Mouse (Mus musculus) T-cell, adult 66 days (primary cell): ENCODE data around the gene Eif3k. TPM values are rescaled to one million over a fixed set of nuclear protein-coding genes. Genes with fewer than 3 reads are reported as not detected.

Source experiments
- total RNA-seq, 2 experiments: library from RNA; stranded (reverse); gene quantifications; 3 replicates in 1 of 2; 4 replicates in 1 of 2; pipeline ENCODE4 v1.2.4; 2023

Eif3k gene
- 100 to 1,000 TPM; 313 to 319 TPM for total RNA-seq

GRCm38 (mm10) chr7:28981651-28982273, at the start of gene Eif3k, which contains the start of gene Map4k1:
Gene Eif3k, minus strand, starts transcription at chr7:28981864.
Gene Map4k1, plus strand, starts transcription at chr7:28982050.

GRCm38 (mm10) chr7:28961927-28962670, 19.6 kb downstream of the Eif3k start, which contains the start of gene Actn4:
Gene Actn4, minus strand, starts transcription at chr7:28962340.

Other genes with a start within 250 kb of the Eif3k start
- 10 to 100 TPM; 19.9 to 31.8 TPM for gene Mrps12, start 240.0 kb downstream of the Eif3k start, total RNA-seq
- 10 to 100 TPM; 16.8 to 22.5 TPM for gene Sars2, start 239.9 kb downstream of the Eif3k start, total RNA-seq
- under 1 TPM in 1 of 2 experiments, not detected in 1; 0.56 TPM for gene Ccer2, start 225.7 kb downstream of the Eif3k start, total RNA-seq
- 10 to 100 TPM; 60.4 to 69.7 TPM for gene Sirt2, start 215.1 kb downstream of the Eif3k start, total RNA-seq
- gene Nfkbib, start 214.4 kb downstream of the Eif3k start, total RNA-seq, result 10 to 100 TPM; 64.6 to 71.2 TPM
- gene Rinl, start 192.9 kb downstream of the Eif3k start, total RNA-seq, result 100 to 1,000 TPM; 166 to 180 TPM
- 100 to 1,000 TPM; 583 to 612 TPM for gene Hnrnpl, start 173.3 kb downstream of the Eif3k start, total RNA-seq
- 10 to 100 TPM; 62.2 to 67.9 TPM for gene Ech1, start 156.6 kb downstream of the Eif3k start, total RNA-seq
- 10 to 100 TPM; 14.9 to 16.6 TPM for gene Lgals4, start 148.0 kb downstream of the Eif3k start, total RNA-seq
- gene Lgals7, start 118.0 kb downstream of the Eif3k start, total RNA-seq, result not detected
- gene Capn12, start 100.4 kb downstream of the Eif3k start, total RNA-seq, result not detected
- 100 to 1,000 TPM; 149 to 152 TPM for gene Actn4, start 19.5 kb downstream of the Eif3k start, total RNA-seq
- gene Map4k1, start 186 bp upstream of the Eif3k start, total RNA-seq, result 10 to 100 TPM; 95.0 to 97.3 TPM
- under 1 TPM; 0.03 TPM for gene Ryr1, start 143.3 kb upstream of the Eif3k start, total RNA-seq
- 1 to 10 TPM; 2.1 to 2.3 TPM for gene Rasgrp4, start 153.0 kb upstream of the Eif3k start, total RNA-seq
- 10 to 100 TPM; 35.8 to 38.2 TPM for gene Fam98c, start 174.4 kb upstream of the Eif3k start, total RNA-seq
- not detected for gene Ggn, start 188.3 kb upstream of the Eif3k start, total RNA-seq
- gene Spred3, start 188.5 kb upstream of the Eif3k start, total RNA-seq, result 1 to 10 TPM; 1.3 to 4.0 TPM
- gene Psmd8, start 198.8 kb upstream of the Eif3k start, total RNA-seq, result 100 to 1,000 TPM; 133 to 146 TPM
- gene Catsperg1, start 232.2 kb upstream of the Eif3k start, total RNA-seq, result under 1 TPM; 0.67 to 0.89 TPM